Mouse (Mus musculus) lung, adult 18-20 months (tissue): Measurements from ENCODE around the gene Nudt9.
"Not testable (repeated sequence)": the region's sequence is repeated elsewhere in the genome, so short reads cannot be mapped to it uniquely, and the experiment has no call there.

Experiments used
- DNase-seq, 2 experiments: peaks; one replicate each; pipeline ENCODE4 v3.0.0; 2022; ENCODE audit warnings: mixed read lengths in 2 of 2

Gene Nudt9

DNA sequence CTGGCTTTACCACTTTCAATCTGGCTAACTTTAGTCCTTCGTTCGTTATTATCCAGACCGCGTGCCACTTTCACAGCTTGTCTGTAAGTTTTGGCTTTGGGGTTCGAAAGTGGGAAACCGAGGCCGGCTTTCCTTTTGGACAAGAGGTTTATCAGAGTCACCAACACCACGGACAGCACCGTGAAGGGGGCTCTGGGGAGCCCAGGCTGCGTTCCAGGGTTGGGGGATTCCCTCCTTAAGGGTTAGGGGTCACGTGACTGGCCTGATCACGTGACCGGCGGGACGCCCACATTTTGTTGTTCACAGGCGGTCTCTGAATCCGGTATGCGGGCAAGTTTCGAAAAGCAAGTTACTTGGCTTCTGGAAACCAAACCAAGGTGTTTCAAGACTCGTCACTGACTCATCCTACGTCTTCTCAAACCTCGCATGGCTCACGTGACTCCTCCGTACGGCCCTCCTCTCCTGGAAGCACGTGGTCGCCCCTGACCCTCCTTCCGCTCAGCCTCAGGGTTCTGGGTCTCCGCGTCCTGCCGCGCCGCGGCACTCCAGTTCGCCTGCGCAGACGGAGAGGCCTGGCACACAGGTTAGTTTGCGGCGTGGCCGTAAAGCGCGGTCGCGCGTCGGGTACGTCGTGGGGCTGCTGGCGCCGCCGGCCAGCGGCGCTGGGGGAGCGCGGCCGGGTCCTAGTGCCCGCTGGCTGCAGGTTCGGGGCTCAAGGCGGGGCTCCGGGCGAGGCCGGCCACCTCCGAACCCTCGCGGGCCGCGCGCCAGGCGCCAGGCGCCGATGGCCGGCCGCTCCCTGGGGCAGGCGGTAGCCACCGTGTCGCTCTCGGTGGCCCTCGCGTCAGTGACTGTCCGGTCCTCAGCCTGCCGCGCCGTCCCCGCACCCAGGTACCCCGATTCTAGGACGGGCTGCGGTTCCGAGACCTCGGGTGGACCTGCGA is at the start of gene Nudt9:
Gene Nudt9 (plus strand): TSS at position 51 of the 944 bp plus-strand sequence.
- DNase-seq: peak; percentile 98 to 99

DNA sequence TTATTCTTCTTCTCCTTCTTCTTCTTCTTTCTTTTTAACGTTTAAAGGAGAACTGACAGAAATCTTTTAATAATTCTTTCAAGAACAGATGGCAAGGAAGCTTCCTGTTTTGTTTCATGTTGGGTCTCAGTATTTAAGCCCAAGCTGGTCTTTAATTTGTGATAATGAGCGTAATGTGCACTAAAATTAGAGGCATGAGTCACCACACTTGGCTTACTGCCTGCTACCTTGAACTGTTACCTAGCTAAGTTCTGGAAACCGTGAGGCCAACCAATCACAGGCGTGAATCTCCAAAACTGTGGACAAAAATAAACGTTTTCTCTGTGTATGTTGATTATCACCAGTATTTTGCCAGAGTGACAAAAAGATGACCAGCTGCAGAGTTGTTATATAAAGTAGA is 47.4 kb upstream of the Nudt9 start:
- no peak for DNase-seq

DNA sequence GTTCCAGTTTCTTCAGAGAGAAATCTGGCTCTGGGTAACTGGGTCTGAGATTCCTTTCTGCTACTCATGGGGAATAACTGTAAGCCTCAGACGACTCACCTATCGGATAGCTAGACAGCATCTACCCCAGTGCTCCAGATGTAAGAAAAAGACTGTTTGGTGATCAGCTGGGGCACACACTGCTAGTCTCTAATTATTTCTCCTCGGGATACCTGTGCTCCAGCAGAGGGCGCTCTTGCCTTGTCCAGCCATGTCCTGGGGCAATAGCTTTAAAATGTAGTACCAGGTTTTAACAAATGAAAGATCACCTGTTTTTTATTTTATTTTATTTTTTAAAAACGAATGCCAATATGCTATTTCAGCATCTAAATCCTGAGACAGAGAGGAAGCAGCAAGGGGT is 46.4 kb upstream of the Nudt9 start:
- peak; percentile 80 to 82 for DNase-seq

DNA sequence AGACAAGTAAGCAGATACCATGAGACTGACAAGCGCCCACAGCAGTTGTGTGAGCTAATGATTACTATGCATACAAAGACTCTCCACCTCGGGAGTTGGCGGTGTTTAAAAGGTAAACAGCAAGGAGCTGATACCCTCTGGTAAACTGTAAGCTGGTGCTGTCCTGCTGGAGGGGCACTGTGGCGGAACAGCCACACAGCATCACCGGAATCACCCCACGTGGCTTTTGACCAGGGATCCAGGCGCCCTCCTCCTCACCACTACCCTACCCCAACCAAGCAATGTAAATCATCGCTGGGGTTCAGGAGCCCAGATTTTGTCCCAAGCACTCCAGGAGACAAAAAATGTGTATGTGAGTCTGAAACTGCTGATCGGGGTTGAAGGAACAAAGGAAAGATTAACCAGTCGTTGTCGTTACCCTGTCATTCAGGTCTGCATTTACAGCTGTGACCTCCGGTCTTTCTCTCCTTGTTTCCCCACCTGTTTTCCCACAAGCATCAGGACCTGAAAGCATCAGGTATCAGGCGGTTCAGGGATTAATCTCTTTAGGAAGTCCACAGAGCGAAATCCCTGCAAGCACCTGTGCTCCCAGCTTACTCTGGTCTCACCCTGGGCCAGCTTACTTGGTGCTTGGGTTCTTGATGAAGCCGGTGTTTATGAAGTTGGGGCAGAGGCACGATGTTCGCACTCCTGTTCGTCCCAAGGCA is 43.4 kb upstream of the Nudt9 start:
- DNase-seq: no peak

DNA sequence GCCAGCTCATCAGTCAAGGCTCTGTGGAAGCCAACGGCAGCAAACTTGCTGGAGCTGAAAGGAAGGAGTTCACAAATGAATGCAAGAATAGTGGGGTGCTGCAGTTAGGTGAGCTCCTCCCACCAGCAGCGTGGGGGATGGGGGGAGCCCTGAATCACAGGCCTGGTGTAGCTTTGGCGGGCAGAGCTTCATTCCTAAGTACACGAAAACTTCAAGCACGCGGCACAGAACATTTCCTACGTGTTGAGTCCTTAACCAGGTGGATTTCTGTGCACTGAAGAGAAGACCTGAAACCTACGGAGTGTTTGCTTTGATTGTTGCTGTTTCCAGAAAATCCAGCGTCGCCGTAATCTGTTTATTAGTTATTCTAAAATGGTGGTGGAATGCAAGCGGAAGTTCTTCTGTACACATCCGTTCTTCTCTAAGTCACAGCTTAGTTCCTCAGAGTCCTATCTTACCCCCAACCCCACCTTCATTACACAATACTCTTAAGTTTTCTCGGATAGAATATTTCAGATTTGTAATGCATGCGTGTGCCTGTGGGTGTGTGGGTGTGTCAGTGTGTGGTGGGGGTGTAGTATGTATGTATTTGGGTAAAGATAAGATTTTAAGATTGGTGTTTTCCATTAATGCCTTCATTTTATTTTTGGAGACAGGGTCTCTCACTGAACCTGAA is 42.7 kb upstream of the Nudt9 start:
- DNase-seq: peak; percentile 51 to 68

DNA sequence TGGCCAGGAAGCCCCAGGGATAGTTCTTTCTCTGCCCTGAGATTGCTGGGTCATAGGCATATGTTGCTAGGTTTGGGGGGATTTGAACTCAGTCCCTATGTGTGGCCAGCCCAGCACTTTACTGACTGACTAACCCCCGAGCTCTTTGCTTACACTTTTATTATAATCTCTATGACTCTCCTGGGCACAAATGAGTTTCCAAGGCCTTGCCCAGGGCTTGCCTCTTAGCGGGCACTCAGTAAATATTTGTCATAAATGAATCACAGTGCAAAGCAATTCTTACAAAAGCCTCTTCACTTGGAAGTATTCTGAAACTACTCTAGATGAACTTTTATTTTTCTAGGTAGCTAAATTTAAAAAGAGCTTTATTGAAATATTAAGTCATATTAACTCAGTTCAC is 42.2 kb upstream of the Nudt9 start:
- peak; percentile 64 to 75 for DNase-seq

DNA sequence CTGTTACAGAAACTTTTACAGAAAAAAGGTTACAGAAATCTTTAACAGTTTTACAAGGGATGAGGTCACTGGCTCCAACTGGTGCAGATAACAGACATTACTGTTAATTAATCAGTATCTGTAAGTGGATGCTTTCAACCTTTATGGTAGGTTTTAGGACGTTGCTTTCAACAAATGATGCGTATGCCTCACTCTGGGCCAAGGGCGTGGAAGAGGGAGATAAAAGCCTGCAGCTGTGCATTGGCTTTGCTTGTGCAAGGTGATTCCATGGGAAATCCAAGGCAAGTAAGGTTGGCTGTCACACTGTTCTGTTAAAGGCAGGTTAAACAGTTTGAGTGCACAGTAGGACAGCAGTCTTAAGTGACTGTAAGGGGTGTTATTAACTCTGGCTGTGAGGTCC is 39.3 kb upstream of the Nudt9 start:
- no peak for DNase-seq

DNA sequence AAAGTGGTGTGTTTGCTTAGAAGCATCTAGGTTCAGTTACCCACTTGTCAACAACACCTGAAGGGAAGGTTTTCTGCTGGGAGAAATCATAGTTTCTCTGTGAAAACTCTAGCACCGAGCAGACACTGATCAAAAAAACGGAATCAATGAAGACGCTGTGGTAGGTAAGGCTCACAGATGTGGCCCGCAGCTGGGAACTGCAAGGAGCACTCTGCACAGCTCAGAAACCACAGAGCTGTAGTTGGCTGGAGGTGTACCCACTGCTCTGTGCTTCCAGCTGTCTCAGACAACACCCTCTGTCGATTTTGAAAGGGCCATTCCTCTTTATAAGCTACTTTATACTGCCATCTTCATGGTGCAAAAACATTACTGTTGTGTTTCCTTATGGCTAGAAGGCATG is 38.3 kb upstream of the Nudt9 start:
- no peak for DNase-seq

DNA sequence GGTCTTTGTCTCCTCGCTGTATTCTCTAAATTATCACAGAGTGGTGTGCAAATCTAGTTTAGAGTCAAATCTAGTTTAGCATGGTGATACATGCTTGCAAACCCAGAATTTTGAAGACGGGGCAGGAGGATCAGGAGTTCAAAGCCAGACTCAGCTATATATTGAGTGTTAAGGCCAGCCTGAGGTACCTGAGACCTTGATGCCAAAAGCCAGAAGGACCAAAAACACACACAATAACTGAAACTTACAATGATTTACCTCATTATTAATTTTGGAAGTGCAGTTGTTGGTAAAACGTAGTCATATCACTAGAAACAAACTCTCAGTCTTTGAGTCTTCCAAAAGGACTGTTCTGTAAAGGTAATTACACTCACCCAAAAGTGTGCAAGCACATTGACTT is 36.7 kb upstream of the Nudt9 start:
- no peak for DNase-seq

DNA sequence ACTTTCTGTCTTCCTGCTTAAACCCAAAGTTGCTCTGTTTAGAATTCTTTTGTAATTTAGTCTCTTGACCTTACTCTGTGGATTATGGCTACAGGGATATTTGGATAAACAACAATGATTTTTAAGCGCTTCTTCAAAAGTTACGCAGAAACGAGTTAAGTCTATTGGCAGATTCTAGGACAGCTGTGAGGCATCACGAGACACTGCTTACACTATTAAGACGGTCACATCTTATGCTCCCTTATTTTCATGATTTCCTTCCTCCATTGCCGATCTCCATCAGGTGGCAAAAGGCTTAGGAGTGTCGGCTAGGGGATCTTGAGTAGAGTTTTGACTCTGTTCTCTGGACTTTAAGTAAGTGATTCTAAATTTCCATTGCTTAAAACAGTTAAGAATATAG is 35.8 kb upstream of the Nudt9 start:
- no peak for DNase-seq

DNA sequence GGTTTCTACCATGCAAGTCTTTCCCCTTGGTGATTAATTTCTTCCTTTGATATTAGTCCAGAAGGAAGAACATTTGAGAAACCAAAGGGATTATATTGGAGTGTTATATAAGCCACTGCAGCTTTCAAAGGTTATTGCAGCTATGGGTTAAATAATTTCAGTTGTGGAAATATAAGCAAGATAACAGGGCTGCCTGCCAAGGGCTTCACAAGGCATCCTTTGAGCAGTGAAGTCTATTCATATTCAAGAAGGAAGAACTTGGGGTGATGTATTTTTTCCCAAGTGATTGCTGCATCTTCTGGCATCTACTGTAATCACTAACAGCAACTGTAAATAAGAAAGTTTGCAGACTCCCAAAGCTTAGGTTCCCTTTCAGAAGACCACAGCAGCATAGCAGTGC is 34.7 kb upstream of the Nudt9 start:
- DNase-seq: no peak

DNA sequence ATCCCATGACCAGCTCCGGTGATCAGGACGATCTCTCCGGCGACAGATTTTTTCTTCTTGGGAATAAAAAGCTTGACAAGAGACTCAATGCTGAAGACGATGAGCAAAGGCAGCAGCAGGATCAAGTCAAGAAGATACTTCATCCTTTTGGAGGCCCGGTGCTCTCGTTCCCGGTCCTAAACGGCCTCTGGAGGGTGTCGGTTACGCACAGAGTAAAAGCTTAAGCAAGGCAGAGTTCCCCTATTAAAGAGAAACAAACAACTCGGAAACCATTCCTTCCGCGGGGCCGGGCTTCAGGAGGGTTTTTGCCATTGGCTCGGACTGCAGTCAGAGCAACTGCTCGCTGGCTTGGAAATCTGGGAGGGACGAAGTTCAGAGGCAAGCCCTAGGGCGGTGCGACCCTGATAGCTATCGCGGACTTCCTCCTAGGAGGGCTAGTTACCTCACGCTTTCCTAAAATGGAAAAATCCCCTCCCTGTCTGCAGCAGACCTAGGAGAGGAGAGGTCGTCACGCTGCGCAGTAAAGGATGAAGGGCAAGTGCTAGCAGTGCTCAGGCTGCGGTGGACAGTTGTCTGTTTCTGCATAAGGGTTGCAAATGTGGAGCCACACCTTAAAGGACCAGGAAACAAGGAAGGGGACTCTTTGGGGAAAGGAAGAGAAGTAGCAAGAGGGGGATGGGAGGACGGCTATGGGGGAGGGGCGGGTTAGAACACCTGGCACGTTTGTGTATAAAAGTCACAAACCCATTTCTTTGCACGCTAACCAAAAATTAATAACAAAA is 24.3 kb upstream of the Nudt9 start, which contains the start of gene Hsd17b11:
Gene Hsd17b11 (minus strand): TSS at position 323 of the 782 bp plus-strand sequence.
- DNase-seq: peak; percentile 95 to 96

DNA sequence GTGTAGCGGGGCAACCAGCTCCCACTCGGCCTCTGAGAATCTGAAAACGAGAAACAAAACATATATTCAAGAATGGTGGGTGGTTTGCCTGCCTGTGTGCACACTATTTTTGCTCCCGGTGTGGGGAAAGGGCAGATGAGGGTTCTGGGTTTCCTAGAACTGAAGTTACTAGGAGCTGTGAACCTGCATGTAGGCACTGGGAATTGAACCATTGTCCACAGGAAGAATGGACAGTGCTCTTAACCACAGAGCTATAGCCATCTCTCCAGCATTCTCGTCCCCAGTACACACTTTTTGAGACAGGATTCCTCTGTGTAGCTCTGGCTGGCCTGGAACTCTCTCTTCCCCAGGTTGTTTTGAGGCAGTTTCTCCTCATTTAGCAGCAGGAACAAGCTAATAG is 23.5 kb upstream of the Nudt9 start:
- DNase-seq: no peak

DNA sequence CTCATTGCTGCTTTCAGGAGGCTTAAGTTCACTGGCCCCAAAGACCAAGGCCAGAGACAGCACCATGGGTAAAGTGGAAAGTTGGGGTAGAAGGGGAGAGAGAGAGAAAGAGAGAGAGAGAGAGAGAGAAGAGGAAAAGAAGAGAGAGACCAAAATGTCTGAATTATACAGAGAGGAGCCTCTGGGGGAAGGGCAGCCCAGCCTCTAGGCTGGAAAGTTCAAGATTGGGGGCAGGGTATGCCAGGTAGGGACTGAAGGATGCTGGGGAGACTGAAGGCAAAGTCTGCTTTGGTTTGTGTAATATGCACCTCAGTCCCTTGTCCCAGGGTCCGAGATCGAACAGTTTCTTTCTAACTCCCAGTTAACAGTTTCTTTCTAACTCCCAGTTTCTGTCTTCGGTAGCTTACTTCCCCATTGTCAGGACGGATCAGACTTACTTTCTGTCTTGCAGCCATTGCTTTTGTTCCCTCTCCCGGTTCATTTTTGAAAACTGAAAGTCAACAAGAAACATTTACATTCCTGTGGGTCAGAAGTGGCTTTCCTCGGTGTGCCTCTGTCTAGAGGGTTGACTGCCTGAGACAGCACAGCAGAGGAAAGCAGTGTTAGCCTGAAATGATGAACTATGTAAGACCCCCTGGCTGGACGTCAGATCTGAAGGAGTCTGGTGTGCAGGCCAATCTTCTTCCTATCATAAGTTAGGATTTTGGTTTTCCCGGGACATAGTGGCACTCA is 22.7 kb upstream of the Nudt9 start:
- peak in 1 of 2 experiments; percentile 38 for DNase-seq

DNA sequence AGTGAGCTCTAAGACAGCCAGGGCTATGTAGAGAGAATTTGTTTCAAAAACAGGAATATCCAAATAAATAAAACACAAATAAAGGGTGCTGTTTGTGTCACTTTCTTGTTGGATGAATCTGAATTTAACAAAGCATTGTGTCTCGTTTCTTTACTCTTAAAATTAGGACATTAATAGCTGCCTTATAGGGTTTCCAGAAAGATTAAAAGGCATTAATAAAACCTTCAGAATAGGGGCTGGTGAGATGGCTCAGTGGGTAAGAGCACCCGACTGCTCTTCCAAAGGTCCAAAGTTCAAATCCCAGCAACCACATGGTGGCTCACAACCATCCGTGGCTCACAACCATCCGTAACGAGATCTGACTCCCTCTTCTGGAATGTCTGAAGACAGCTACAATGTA is 21.9 kb upstream of the Nudt9 start:
- DNase-seq: not testable (repeated sequence)

DNA sequence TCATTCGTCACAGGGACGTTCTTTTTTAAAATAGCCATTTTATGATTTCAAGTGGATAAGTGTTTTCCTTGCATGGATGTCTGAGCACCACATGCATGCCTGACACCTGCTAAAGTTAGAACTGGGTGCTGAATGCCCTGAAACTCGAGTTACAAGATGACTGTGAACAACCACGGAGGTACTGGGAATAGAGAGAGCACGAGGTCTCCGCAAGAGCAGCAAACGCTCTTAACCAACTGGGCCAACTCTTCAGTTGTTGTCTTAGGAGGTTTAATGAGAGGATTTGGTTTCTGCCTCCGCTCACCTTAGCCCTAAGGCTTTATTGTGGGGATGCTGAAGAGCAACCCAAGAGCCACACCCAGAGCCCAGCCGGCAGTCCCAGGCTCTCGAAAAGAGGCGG is 21.3 kb upstream of the Nudt9 start:
- no peak for DNase-seq

DNA sequence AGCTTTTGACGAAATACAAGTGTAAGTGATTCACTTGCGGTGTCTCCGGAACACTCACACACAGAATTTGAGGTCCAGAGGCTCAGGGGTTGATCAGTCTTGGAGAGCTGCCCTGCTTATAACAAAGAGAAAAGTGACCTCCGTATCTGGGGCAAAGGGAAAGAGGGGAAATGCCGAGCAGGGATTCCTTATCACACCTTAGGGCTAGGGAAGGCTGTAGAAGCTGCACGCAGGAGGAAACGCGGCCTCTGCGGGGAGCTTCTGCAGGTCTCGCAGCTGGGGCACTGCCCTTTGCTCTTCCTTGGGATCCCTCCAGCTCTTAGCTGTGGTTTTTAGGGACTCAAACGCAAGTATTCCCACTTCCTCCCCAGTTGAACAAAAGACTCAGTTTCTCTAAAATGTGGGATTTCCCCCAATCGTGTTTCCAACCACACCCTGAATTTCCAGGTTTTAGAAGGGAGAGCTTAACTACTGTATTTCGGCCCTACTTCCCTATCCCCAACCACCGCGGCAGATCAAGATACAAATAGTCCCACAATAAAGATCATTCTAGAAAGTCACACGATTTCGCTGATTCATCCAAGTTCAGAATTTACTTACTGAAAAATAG is 20.8 kb upstream of the Nudt9 start:
- DNase-seq: no peak

DNA sequence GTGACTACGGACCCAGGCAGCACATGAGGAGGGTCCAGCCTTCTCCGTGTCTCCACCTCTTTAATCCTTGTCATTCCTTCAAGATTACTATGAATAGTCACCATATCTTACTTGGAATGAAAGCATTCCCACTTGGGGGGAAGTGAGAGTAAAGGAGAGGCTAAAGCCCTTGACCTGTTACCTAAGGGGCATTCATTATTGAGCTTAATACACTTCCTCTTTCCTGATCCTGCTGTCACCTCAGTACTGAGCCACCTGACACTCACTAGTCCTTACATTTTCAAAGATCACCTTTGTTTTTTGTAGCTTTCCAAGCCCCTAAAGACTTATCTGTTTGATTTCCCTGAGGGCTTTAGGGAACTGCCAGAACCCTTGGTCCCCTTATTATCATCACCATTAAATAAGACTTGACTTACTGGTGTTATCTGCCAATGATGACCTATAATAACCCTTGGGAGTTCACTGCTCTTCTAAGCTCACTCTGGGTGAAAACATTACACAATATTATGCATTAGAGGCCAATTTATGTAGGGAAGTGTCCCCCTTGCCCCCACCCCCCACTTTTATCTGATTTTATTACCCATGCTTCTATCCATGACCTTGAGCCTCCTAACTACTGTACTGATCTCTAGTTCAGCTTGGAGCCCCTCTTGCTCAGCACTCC is 13.5 kb upstream of the Nudt9 start:
- DNase-seq: no peak

DNA sequence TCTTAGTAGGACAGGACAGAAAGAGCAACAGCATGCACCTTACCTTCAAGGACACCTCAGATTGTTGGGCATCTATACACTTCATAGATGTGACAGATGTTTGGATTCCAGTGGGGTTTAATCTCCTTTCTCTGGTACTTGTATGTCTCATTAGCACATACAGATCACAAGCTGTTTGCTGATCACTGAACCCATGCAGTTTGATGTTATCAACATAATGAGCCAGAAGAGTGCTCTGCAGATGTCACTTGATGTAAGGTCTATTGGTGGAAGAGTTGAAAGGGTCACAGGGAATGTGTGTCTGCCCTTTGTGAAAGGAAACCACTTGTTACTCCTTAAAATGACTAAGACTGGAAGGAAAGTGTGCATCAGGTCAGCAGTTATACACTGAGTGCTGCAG is 11.0 kb upstream of the Nudt9 start:
- DNase-seq: no peak

DNA sequence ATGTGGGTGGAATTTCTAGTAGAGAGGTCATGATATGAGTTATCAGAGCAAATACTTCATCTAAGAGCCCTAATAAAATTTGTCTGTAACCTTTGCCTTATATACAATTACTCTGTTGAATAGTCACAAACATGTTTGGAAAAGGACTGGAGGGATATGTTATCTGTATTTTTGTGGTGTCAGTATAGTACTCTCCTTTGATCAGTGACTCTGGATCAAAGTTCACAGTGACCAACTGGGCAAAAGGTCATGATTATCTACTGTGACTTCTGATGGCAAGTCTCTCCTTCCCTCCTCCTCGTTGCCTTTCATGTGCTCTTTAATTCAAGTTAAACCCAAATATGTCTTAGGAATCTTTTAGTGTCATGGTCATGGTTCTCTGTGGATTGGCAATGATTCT is 10.3 kb upstream of the Nudt9 start:
- DNase-seq: no peak

DNA sequence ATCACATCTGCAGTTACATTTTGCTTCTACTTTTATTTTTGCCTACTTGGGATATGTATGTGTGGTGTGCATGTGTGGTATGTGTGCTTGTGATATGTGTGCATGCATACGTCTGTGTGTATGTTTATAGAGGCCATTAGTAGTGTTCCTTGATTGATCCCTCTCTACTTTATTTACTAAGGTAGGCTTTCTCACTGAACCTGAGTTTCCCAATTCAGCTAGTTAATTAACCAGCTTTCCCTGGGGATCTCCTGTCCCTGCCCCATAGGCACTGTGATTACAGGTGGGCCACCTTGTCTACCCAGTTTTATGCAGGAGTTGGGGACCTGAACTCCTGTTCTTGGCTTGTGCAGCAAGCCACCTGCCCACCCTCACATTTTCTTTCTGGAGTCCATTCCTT is 9.4 kb upstream of the Nudt9 start:
- no peak for DNase-seq
